Mouse (Mus musculus) megakaryocyte, adult 5-6 weeks (primary cell): ENCODE data around the gene Bbs9. TPM values are rescaled to one million over a fixed set of nuclear protein-coding genes. Genes with fewer than 3 reads are reported as not detected.
"Not testable (repeated sequence)": the region's sequence is repeated elsewhere in the genome, so short reads cannot be mapped to it uniquely, and the experiment has no call there.

Experiments
- ATAC-seq: 2 replicates; pipeline ENCODE4 v1.8.0; 2016; ENCODE audit warnings: mild to moderate bottlenecking, inconsistent platforms; ENCODE audit not compliant: poor library complexity, severe bottlenecking
- total RNA-seq, 2 experiments: library from RNA; stranded (forward) in 1 of 2; stranded (reverse) in 1 of 2; fragments of 153-499, 151-499 nt in 1 of 2; fragments of 221-1000, 200-1000 nt in 1 of 2; gene quantifications; 2 replicates each; pipeline versions ENCODE4 v1.2.3 to v1.2.4; 2015 to 2017

The Bbs9 gene
- total RNA-seq, 2 experiments from 2014 or later = 7.3 to 8.2 TPM

GRCm38 (mm10) chr9:22829212-22829960 lies 353.9 kb downstream of the Bbs9 start:
- no peak for ATAC-seq

GRCm38 (mm10) chr9:22834994-22835512 lies 359.5 kb downstream of the Bbs9 start:
- ATAC-seq = no peak

DNA sequence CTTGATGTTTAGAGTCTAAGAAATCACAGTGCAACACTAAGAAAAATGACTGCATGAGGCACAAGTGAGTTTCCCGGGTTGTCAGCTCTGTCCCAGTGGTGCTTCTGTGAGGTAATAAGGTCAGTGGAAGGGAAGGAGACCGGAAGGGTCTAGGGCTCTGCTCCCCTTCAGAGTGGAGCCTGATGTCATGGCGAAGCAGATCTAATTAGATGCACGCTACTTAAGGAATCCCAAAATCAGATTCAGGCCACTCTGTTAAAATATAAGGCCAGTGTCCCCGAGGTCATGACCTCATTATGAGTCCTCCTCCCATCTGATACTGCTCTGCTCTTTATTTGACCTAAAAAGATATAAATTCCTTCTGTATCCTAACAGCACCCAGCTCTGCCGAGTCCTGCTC lies 361.5 kb downstream of the Bbs9 start:
- ATAC-seq = no peak

DNA sequence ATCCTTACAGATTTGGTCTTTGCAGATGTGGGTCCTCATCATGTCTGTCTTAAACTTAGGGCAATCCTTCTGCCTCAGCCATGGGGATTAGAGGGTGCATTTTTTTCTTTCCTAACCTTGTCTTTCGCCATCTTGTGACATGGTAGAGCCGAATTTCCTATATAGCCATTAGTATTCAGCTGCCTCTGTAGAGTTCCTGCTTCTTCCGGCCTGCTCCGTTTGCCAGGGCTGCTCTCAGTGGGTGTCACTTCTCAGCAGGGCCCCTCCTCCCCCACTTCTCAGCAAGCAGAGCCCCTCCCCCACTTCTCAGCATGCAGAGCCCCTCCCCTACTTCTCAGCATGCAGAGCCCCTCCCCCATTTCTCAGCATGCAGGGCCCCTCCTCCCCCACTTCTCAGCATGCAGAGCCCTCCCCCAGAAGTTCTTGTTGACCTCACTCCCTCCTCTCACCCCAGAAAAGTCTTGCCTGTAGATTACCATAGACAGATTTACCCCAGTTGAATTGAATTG lies 362.2 kb downstream of the Bbs9 start:
- ATAC-seq = no peak

DNA sequence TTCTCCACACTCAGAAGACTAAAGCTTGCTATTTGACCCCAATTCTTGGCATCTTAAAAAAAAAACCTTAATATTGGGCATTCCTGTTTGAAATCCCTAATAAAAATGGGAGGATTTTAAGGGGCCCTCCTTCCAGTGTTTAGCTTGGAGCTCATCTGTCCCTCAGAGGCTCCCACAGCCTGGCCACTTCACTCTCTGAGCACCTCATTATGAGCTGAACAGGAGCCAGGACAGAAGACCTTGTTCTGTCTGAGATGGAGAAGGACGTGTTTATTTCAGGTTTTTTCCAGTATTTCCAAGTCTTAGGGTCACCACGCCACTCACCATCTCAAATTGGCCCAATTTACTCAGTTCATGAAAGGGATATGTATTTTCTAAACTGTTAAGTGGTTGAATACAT lies 370.5 kb downstream of the Bbs9 start:
- ATAC-seq = no peak

DNA sequence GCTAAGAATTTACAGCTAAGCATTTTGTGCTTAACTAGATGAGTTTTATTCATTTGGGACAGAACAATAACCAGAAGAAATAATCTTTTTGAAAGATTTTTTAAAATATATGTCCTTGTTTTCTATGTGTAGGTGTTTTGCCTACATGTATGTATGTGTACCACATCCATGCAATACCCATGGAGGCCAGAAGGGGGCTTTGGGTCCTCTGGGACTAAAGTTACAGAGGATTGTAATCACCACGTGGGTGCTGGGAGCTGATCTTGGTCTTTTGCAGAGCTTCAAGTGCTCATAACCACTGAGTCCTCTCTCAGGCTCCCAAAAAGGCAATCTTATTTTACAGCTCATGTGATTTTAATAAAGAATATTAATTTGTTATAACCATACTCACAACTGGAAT lies 371.3 kb downstream of the Bbs9 start:
- no peak for ATAC-seq

DNA sequence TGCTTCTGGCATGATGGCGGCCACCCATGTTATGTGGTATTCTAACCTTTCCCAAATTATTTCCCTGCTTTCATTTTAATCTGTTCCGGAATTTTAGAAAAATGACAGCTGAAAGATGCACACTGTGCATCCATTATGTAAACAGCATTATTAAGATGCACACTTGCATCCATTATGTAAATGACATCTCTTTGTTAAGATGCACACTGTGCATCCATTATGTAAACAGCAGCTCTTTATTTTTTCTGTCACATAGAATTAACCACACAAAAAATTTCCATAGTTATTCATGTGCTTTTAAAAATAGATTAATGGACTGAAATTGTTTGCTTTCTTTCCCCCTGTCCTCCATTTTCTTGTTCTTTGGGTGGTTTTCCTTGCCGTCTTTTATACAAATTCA lies 373.3 kb downstream of the Bbs9 start:
- ATAC-seq = no peak

DNA sequence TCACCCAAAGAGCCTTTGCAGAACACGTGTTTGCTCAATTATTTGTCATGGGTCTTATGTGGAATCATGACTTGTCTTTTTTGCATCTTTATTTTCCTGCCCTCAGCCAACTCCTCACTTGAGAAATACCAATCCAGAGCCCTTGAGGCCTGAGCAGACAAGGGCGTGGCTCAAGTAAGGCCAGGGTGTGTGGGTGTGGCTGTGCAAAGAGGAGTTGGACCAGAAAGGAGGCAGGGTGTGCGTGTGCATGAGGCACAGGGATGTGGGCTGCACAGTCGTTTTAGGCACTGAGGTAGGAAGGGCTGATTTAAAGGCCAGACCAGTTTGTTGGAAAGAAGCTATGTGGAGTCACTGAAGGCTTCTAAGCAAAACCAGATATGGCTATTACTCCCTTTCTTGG lies 373.7 kb downstream of the Bbs9 start:
- ATAC-seq = no peak

GRCm38 (mm10) chr9:22869147-22869546 lies 393.6 kb downstream of the Bbs9 start:
- ATAC-seq = not testable (repeated sequence)

- no peak for ATAC-seq
Observed at GRCm38 (mm10) chr9:22870661-22871060, 395.1 kb downstream of the Bbs9 start.

- no peak for ATAC-seq
Observed at GRCm38 (mm10) chr9:22875231-22875630, 399.7 kb downstream of the Bbs9 start.

GRCm38 (mm10) chr9:22879266-22879665 lies 403.8 kb downstream of the Bbs9 start:
- ATAC-seq = no peak

GRCm38 (mm10) chr9:22886351-22886750 lies 410.8 kb downstream of the Bbs9 start:
- ATAC-seq = no peak

- ATAC-seq = no peak
Observed at GRCm38 (mm10) chr9:22905434-22905833, 429.9 kb downstream of the Bbs9 start.

DNA sequence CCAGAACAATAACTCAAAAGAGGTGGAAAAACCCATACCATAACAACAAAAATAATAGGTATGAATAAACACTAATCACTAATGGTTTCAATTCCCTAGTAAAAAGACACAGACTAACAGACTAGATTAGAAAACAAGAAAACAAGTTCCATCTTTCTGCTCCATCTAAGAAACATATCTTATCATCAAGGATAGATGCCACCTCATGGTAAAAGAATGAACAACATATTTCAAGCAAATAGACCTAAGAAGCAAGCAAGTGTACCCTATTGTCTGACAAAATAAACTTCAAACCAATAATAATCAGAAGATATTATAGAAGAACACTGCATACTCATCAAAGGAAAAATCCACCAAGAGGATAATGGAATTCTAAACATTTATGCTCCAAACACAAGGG lies 441.3 kb downstream of the Bbs9 start:
- no peak for ATAC-seq

GRCm38 (mm10) chr9:22935645-22936044 lies 460.1 kb downstream of the Bbs9 start:
- no peak for ATAC-seq

Other genes starting within 250 kb of the Bbs9 start
- 0.33 and 0.80 TPM in 2 replicates for gene Zfp599, start 215.8 kb upstream of the Bbs9 start, total RNA-seq (2015)
- gene Zfp599, start 215.8 kb upstream of the Bbs9 start, total RNA-seq (2017) = 0.85 and 1.8 TPM in 2 replicates
- 6.2 and 9.1 TPM in 2 replicates for gene Zfp810, start 168.1 kb upstream of the Bbs9 start, total RNA-seq (2015)
- gene Zfp810, start 168.1 kb upstream of the Bbs9 start, total RNA-seq (2017) = 8.2 and 11.6 TPM in 2 replicates
- gene Anln, start 86.5 kb upstream of the Bbs9 start, total RNA-seq (2015) = 100 and 102 TPM in 2 replicates
- 73.3 and 81.7 TPM in 2 replicates for gene Anln, start 86.5 kb upstream of the Bbs9 start, total RNA-seq (2017)
- 2.2 and 2.7 TPM in 2 replicates for gene 9530077C05Rik, start 64.2 kb upstream of the Bbs9 start, total RNA-seq (2015)
- gene 9530077C05Rik, start 64.2 kb upstream of the Bbs9 start, total RNA-seq (2017) = 3.4 and 5.8 TPM in 2 replicates
- not detected in 2 replicates for gene Gm17545, start 21.4 kb upstream of the Bbs9 start, total RNA-seq (2015)
- not detected in 2 replicates for gene Gm17545, start 21.4 kb upstream of the Bbs9 start, total RNA-seq (2017)
- gene Rp9, start 6.0 kb upstream of the Bbs9 start, total RNA-seq (2015) = 107 and 118 TPM in 2 replicates
- gene Rp9, start 6.0 kb upstream of the Bbs9 start, total RNA-seq (2017) = 113 and 155 TPM in 2 replicates